10 mouse cellular contexts compared by ENCODE assay signal in genomic region chr5:24963776-24964175, GRCm38 (mm10).
DNase-seq lines count a peak whose midpoint lies in the region; ATAC-seq and TF ChIP-seq lines count a peak whose summit lies in the region.
"Had no signal": no experiment of that assay in that cellular context is flagged by ENCODE, and none has a peak within 500 bp of the region (broad histone marks: within the 10 kb centered on the region; RNA-seq: fewer than 3 reads in every experiment).

No protein-coding gene starts in this region.

- ATAC-seq in heart, embryonic 11.5 days (replicated peaks; ENCODE audit: insufficient number of reproducible peaks, low FRiP score, low TSS enrichment) = no peak
- 0 out of 2 replicates have a peak, but pooled peaks have one; percentile 7 for ATAC-seq in granulocyte monocyte progenitor cell, adult 5-6 weeks (replicated peaks; ENCODE audit: poor library complexity, severe bottlenecking)
- ATAC-seq in megakaryocyte, adult 5-6 weeks (ENCODE audit: poor library complexity, severe bottlenecking) = no peak

- no peaks in the 10 kb centered on the region for H3K36me3 ChIP-seq in heart, embryonic 11.5 days (ENCODE audit: control insufficient read depth, insufficient read depth, low read length)
- H3K36me3 ChIP-seq: embryonic facial prominence, embryonic 15.5 days had no signal

- H3K27me3 ChIP-seq in heart, embryonic 11.5 days (ENCODE audit: control insufficient read depth, insufficient read depth, low read length) = peaks cover 5% of the 10 kb centered on the region; the same call in 1 of the 2 replicates
- H3K27me3 ChIP-seq: embryonic facial prominence, embryonic 15.5 days had no signal

- DNase-seq in heart, adult 11 months = peak; percentile 98
- DNase-seq in cerebellum, adult 18-20 months = peak; percentile 42 to 49
- peak; percentile 38 for DNase-seq in lung, adult 2 months
- DNase-seq in embryo, embryonic 9.5 days (ENCODE audit: extremely low spot score) = no peak
- no peak for DNase-seq in MN1 (ENCODE audit: low spot score)
- DNase-seq: lung, embryonic 14.5 days had no signal

- TF ChIP-seq POLR2A in lung, adult 2 months (IDR thresholded peaks at IDR 0.05; ENCODE audit: borderline replicate concordance, extremely low read depth, low read depth, low read length) = no peak

- WGBS in heart, embryonic 11.5 days (ENCODE audit: insufficient replicate concordance) = 72% methylated on average over 4 of the region's 4 CpGs
- 42% methylated on average over 4 of the region's 4 CpGs for WGBS in lung, adult 2 months

- TF ChIP-seq CTCF in lung, adult 2 months (IDR thresholded peaks at IDR 0.05; ENCODE audit: insufficient read depth, low read length) = no peak

- H3K4me2 ChIP-seq in heart, embryonic 11.5 days = no peak overlapping the region
- H3K4me2 ChIP-seq: embryonic facial prominence, embryonic 15.5 days; lung, embryonic 14.5 days had no signal

- H3K27ac ChIP-seq in heart, embryonic 11.5 days (ENCODE audit: low read depth, low read length) = no peak overlapping the region
- H3K27ac ChIP-seq: embryonic facial prominence, embryonic 15.5 days had no signal

- no peaks in the 10 kb centered on the region for H3K9me3 ChIP-seq in heart, embryonic 11.5 days (replicated peaks; ENCODE audit: control insufficient read depth, low read length)
- H3K9me3 ChIP-seq: embryonic facial prominence, embryonic 15.5 days had no signal

- H3K9ac ChIP-seq in heart, embryonic 11.5 days (ENCODE audit: low read depth, low read length) = no peak overlapping the region
- H3K9ac ChIP-seq: embryonic facial prominence, embryonic 15.5 days; lung, embryonic 14.5 days had no signal

- peaks cover 11% of the 10 kb centered on the region for H3K4me1 ChIP-seq in heart, embryonic 11.5 days (ENCODE audit: control insufficient read depth, insufficient read depth, low read length)
- no peaks in the 10 kb centered on the region for H3K4me1 ChIP-seq in lung, adult 2 months (ENCODE audit: control insufficient read depth, insufficient read depth, low read length)
- H3K4me1 ChIP-seq: embryonic facial prominence, embryonic 15.5 days had no signal

- H3K4me3 ChIP-seq in heart, embryonic 11.5 days (ENCODE audit: low read depth, low read length) = no peak overlapping the region
- H3K4me3 ChIP-seq in lung, adult 2 months (replicated peaks; ENCODE audit: extremely low read depth, low read depth, low read length) = no peak overlapping the region
- H3K4me3 ChIP-seq: embryonic facial prominence, embryonic 15.5 days had no signal

Comparison
In these comparisons a context has a peak if more than half of its experiments do, and no peak if none do; other contexts are left out.
1. DNase-seq: peak in heart, adult 11 months (single experiment), cerebellum, adult 18-20 months (2 of 2) and lung, adult 2 months (single experiment); none in embryo, embryonic 9.5 days (single experiment) and MN1 (single experiment).